Mouse (Mus musculus) kidney, postnatal 36 days (tissue): ENCODE measurements at regions not wholly inside any gene's neighbourhood (a gene's known extent, or its start where the extent isn't known, plus 50 kb on each side); places are given as distances from the start of the nearest gene placed in this dataset.
"Not testable (repeated sequence)": the region's sequence is repeated elsewhere in the genome, so short reads cannot be mapped to it uniquely, and the experiment has no call there.

ENCODE experiments used
- DNase-seq, 2 experiments: peaks; one replicate each; pipeline ENCODE4 v3.0.0; 2021 to 2022; ENCODE audit warnings: mixed read lengths in 2 of 2

DNA sequence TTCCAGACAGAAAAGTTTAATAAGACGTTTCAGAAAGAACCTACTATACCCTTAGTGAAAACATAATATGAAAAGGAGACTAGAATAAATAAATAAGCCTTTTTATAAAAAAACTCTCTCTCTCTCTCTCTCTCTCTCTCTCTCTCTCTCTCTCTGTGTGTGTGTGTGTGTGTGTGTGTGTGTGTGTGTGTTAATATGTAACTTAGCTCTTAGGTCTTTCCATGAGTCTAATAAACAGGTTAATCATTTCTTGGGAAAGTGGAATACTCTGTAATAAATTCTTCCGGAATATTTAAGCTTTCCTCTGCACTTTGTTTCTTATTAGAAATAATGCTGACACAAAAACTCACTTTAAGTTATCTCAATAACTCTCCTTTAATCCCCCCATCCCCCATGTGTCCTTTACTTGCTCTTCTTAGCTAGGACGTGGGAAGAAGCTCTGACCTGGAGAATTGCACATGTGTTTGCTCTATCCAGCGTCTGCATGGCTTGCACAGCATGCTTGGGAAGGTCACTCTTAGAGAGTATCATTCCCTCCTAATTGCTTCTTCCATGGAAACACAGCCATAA, 403.3 kb downstream of the Ets1 start:
- DNase-seq: peak; percentile 65 to 66

DNA sequence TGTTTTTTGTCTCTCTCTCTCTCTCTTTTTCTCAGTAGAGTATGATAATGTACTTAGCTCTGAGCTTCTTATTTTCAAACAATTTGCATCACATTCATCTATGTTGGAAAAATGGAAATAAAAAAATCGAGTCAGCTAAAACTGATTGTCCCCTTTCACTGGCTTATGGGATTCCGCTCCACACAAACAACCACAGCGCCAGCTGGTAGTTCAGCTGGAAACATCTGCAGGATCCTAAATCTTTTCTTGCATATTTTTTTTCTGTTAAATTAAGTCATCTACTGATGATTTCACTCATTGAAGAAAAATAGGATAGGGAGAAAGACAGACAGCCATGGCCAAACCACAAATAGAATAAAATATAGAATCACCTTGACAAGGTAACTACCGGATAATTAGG, 414.8 kb downstream of the Ets1 start:
- no peak for DNase-seq

DNA sequence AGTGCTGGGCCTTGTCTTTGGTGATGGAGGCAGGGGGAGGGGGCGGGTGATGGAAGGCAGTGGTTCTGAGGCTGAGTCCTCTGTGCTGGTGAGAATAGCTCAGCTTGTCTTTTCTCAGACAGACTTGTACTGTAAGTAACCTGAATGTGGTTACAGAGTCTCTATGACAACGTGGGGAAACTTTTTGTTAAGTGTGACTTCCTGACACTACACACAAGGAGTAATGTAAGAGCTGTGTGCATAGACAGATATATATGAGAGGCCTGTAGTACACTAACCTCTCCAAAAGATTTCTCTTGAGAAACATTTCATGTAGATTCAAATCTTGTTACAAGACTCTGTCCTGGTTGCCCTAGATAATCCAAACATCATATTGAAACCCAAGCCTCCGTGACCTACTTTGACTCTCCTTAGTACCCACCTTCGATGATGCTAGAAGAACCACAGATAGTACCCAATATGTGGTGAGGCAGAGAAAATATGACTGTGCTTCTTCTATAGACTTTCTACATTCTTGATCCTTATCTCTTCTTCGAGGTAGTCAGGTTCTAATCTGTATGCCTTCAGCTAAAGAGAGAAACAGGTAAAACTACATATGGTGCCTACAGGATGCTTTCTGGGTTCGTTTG, 424.7 kb downstream of the Ets1 start:
- DNase-seq: no peak

DNA sequence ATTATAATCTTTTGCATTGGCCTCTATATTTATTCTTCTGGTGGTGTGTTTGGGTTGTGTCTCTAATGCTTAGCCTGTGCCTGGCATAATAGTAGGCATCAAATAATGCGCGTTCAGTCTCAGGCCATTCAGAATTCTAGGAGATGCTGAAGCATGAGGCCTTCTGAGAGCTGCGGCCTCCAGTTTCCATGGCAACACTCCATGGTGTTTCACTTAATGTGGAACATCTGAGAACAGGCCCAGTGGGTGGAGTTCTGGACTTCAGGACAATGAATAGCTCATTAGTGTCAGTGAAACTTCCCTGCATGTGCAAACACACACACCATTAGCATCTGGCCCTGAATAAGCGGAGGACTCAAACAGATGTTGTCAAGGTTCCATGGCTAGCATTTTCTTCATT, 426.5 kb downstream of the Ets1 start:
- DNase-seq: no peak

DNA sequence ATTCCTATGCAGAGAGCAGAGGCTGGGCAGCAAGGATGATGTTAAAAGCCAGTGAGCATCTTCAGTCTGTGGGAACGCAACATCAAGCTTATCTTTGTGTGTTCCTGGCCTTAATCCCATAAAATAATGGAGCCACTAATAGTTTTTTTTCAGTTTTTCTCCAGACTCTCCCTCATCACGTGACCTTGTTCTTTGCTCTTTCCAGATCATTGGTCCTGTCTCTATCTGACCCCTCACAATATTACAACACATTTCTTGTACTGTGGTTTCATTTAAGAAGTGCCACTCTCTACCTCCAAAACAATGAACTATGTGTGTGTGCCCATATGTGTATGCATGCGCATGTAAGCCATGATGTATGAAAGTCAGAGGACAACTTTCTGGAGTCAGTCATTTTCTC, 429.3 kb downstream of the Ets1 start:
- DNase-seq: peak in 1 of 2 experiments; percentile 22

DNA sequence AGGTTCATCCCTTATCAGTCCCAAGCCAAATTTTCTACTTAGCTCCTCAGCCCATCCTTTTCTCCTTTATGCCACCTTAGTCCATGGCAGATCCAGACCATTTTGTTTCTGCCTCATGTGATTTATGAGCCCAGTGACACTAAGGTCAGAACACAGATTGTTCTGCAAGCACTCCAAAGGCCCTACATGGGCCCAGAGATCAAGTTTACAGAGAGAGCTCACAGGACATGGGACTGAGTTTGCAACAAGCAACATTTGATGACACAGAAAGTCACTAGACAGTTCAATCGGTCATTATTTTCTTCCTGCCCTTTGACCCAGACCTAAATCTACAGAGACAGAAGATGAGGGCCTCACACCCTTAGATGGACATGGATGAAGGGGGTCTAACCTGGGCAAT, 431.5 kb downstream of the Ets1 start:
- peak; percentile 11 to 19 for DNase-seq

DNA sequence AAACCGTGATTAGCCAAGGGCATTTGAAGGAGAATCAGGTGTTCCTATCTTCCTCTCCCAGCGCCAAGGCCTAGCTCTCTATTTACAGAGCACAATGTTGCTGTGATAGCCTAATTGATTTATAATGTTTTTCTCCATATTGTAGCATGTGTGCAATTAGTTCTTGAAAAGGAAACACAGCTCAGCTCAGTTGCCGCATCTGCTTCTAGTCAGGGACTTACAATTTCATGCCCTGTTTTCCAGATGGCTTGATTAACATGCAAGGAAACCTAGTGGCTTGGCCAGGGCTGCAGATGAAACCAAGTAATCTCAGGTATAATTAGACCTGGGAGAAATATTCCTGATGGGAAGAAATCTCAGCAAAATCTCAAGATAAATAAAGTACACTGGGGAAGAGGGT, 434.1 kb downstream of the Ets1 start:
- DNase-seq: no peak

DNA sequence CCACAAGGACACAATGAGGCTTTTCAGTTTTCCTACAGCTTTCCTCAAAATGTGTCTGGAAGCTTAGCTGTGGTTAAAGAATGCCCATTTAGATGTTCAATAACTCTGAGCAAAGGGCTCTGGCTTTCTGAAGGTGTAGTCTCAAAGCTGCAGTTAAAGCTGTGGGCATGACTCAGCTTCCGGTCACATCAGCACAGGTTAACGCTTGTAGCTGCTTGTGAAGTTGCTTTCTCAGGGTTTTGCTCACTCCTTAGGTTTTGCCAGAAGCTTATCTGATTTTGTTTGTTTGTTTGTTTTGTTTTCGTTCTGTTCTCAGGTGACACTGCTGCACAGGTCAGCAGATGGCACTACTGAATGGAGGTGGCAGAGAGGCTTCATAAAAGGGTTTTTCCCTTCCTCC, 444.2 kb downstream of the Ets1 start:
- no peak for DNase-seq

DNA sequence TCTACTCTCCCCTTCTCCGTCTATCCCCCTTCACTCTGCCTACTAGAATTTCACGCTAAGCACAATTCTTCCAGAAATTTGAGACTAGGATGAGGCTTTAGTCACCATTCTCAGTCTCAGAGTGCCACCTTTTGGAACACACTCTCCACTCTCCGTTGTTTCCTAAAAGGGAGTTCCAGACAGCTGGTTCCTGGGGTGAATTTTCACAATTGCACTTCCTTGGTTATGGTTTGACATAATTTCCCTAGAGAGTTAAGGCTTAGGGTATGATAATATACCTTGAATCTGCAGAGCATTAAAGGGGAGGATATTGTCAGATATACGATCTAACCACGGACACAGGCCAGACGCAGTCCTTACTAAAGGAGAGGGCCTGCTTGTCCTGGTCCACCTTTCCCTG, 444.8 kb downstream of the Ets1 start:
- peak; percentile 57 to 59 for DNase-seq

DNA sequence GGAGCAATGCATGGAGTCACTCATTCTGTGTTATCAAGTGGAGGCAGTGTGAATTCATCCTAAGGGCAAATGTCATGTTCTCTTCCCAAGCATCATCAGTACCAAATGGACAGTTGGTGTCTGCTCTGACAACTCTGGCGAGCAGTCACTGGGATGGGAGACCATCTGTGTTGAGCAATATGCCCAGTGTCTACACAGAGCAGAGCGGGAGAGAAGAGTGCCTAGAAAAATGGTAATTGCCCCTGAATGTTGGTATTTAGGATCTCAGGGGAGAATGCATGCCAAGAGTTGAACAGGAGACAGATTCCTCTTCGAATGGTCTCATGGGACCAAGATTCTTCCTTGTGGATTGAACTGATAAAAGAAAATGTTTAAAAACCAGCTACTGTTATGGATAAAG, 454.0 kb downstream of the Ets1 start:
- DNase-seq: no peak

DNA sequence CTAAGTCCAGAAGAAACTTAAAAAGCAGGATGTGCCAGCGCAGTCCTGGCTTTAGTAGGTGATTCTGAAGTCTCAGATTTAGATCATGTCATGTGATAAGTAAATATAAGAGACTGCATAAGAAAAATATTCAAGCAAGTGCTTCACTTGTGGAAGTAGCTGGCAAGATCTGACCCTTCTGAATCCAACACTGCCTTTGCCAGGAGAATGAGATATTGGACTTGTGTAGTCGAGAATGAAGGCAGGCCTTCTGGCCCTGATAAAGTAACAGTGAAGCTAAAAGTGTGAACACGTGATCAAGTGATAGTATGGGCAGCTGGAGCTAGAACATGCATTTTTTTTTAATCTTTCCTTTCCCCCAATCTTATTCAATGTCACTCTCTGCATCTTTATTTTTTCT, 455.6 kb downstream of the Ets1 start:
- no peak for DNase-seq

DNA sequence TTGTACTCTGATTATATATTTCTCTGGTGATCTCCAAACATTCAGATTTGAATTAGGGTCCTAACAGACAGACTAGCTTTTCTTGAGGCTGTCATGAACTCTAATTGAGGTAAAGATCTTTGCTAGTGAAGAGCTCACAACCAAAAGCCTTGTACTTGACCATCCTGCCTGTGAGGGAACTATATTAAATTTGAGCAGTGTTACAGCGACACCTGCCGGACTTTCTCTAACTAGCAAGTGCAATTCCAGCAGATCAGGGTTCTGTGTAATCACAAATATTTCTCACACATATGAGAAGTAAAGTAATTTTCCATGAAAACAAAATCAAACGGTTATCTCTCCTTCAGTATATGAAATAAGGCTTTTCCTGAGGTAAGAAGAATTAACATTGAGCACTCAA, 459.6 kb downstream of the Ets1 start:
- DNase-seq: peak; percentile 68 to 86

DNA sequence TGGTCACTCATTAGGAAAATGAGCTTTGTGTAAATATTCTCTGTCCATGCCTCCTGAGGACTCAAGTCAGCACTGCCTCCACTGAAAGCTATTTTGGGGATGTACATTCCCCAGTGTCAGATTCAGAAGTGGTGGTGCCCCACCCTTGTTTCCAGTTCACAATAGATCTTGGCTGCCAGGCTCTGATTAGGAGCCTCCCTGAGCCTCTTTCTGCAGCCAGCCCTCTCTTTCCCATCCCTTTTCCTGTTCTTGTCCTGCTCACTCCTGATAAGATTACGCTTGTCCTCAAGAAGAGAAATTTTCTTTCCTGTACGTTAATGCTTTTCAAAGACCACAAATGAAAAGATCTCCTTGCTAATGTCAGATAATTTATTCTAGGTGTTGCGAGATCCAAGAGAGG, 465.2 kb downstream of the Ets1 start:
- DNase-seq: peak; percentile 35 to 81

DNA sequence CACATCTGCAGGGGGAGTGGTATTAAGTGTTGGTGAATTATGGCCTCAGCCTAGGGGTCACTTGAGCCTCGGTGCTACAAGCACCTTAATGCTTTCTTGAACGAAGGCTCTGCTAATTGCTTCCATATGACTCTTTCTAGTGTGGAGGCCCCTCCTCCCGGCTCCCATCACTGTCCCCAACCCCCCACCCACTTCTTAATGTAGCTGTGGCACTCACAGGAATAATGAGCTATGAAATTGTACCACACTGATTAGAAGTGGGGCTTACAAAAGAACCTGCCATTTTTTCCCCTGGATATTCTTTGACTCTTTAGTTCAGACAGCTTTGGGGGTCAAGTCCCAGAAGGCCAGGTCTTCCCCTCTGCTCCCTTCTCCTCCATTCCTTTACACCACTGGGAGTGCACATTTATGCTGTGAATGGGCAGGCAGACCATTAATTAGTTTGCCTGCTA, 468.6 kb downstream of the Ets1 start:
- no peak for DNase-seq

DNA sequence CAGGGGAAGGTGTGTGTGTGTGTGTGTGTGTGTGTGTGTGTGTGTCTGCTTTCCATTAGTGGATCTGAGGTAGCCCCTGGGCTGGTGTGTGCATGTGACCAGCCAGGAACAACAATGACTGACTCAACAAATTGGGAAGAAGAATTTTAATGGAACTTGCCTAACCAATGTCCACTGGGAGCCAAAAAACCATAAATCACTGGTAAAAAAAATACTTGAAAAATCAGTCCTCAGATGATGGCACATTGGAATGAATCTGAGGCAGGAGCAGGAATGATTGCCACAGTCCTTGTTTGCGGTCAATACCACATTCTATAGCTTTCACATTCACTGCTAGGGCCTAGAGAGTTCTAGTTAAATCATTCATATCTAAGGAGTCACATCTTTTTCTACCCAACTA, 487.8 kb downstream of the Ets1 start:
- no peak for DNase-seq

DNA sequence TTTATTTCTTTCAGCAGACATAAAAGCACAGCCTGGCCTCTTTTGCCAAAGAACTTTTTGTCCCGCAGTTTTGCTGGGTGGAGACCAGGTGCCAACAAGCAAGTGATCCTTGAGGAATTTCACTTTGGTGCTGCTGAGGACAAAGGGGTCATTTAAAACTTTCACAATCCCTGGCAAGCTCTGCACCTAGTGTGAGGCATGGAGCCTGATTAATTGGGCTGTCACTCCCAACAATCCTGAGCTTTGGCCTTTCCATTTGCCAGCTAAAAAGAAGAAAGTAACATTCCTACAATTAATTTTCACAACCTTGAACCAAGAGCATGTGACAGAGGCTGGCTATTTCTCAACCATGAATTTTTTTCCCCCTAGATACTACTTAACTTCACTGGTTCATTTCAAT, 516.2 kb downstream of the Ets1 start:
- DNase-seq: peak; percentile 40 to 81

DNA sequence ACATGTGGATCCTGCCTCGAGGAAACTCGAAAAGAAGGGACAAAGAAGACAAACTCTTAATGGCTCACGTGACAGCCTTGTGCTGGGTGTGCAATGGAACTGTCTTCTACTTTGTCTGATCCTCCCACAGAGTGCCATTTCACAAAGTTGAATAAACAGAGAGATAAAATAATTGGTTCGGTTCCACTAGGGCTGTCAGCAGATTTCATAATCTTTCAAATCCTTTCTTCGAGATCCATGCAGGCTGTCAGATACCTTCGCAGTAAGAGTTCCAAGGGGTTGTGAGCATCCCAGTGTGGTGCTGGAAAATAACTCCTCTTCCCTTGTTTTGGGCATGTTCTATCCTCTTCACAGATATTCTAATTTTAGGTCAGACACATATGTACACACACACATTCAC, 532.1 kb downstream of the Ets1 start:
- no peak for DNase-seq

DNA sequence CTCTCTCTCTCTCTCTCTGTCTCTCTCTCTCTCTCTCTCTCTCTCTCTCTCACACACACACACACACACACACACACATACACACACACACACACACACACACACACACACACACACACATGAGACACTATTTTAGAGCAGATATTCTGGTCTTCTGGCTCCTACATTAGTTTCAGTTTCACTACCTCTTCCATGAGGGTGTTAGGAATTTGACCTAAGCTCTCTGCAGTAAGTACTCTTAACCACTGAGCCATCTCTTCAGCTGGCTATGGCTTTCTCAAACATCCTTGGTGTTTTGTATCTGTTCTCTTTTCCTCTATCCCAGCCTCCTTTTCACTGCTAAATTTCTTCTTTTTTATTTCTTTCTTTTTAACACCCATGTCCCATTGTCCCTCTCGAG, 533.1 kb downstream of the Ets1 start:
- not testable (repeated sequence) for DNase-seq

DNA sequence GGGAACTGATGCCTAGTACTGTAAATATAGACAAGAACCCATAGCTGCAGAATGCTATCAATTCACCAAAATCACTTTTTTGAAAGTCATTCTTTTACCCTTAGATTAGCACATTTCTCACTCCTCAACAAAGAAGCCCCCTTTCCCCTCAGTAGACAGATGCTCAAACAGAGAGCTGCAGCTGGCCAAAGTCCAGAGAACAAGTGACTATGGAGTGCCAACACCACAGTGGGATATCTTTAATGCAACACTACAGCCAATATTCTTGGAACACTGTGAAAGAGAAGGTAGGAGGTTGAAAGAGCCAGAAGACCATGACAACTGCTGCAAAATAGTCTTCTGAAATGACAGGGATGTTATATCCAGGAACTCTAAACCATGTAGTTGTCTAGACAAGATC, 544.0 kb downstream of the Ets1 start:
- no peak for DNase-seq

DNA sequence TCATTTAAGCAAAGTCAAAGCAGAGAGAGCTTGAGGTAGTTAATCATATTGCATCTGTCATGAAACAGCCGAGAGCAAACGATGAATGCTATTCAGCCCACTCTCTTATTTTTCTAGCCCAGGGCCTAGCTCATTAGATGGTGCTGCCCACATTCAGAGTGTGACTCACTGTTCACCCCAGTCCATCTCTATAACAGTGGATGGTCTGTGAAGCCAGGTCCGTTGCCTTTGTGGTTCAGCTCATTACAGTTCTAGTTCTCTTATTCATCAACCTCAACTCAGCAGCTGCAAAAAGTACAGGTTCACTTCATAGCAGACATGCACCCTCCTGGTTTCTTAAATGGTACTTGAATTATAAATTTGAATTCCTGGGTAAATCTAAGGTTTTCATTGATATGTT, 551.2 kb downstream of the Ets1 start:
- DNase-seq: no peak

DNA sequence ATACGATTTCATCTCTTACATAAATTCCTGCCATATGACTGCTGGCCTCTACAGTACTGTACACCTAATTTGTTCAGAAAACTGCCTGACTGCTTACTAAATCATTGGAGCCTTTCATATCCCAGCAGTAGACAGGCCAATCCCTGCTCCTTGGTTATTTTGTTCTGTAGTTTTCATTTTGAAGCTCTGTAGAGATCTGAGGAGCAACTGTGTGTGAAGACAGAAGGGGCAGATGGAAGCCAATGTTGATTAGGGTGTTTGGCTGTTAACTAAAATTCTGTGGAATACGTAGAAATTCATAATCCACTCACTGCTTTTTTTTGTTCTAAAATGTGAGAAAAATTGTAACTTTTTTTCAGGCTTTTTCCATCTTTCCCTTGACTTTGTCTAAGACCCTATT, 573.1 kb downstream of the Ets1 start:
- no peak for DNase-seq

DNA sequence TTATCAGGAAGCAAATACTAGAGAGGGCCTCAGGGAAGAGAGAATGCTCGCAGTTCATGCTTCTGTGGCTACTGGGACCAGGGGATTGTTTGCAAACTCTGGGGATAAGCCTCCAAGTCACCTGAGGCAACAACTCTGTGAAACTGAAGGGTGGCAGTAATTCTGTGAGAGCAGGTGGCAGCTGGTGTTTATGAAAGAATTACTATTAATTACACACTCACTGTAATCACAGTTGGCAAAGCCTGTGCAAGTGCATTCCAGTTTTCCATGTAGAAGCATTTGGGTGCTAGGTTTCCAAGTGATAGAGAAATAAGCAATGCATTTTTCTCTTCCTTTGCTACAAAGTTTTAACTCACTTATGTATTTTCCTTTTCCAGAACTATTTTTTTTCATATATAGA, 578.5 kb downstream of the Ets1 start:
- DNase-seq: peak in 1 of 2 experiments; percentile 1

DNA sequence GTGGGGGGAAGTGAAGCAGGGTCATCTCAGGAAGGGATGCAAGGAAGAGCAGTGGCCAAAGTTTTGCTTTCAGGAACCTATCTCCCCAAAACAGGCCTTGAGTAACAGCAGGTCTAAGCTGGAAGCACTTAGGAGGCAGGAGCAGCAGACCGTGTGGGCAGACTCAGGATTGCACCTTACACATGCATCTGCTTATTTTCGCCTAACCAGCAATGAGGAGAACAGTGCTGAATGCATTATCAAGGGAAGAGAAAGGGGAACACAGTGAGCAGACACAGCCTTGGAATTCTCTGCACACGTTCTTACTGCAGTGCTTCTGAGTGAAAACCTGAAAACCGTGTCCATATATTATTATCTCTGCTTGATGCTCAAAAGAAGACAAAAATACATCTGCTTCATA, 585.0 kb downstream of the Ets1 start:
- no peak for DNase-seq

DNA sequence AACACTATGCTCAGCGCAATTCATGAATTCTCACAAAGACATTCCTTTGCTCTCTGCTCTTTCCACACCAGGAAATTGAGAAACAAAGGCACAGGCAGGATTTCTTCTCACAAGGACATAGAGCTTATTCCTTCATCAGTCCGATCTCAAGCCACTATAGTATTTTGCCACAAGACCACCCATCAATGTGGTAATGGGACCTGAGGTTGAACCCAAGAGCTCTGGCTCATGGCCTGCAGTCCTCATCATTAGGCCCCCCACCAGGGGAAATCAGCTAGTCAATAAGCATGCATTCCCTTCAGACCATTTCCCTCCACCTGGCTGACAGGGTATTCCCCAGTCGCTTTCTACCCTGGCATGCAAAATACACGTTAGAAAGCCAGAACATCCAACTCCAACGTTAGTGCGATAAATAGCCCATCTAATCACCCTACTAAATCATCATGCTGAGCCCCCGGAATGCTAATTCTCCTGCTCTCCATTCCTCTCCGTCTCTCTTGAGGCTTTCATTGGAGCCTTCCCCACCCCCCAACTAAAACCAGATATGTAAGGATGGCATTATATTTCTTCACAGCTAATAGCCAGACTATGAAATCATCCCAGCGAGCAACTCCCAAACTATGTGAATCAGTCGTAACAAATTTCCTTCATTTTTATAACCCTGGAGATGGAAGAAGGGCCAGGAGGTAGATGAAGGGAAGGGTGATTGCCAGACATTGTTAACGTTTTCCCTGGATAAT, 586.2 kb downstream of the Ets1 start:
- no peak for DNase-seq
